Mouse (Mus musculus) hindbrain, postnatal 0 days (tissue): ENCODE results near the gene Ypel4. TPM values are rescaled to one million over a fixed set of nuclear protein-coding genes. Genes with fewer than 3 reads are reported as not detected.
A peak's percentile ranks its signal among the peaks of the same experiment; 100 is the strongest.

Experiments used
- ATAC-seq: fragments of 200-750 bp; cut with Nextera tagmentation; 2 replicates; pipeline ENCODE4 v1.8.0; 2017; ENCODE audit warnings: mild to moderate bottlenecking, moderate TSS enrichment, moderate library complexity
- DNase-seq: peaks from one replicate; pipeline ENCODE4 v3.0.0-alpha.2; 2015; ENCODE audit warnings: low spot score
- H3K27ac ChIP-seq: fragments of 300-500 bp; sonication (generic); 2 replicates; pipeline ENCODE4 v1.5.1; 2014; ENCODE audit warnings: mild to moderate bottlenecking
- H3K27me3 ChIP-seq: fragments of 300-500 bp; sonication (generic); 2 replicates; pipeline ENCODE4 v1.6.1; 2014; ENCODE audit warnings: low read length, mixed read lengths; ENCODE audit not compliant: insufficient read depth
- H3K36me3 ChIP-seq: fragments of 300-500 bp; sonication (generic); 2 replicates; pipeline ENCODE4 v1.6.1; 2014; ENCODE audit warnings: low read length, mixed read lengths; ENCODE audit not compliant: insufficient read depth
- H3K4me1 ChIP-seq: fragments of 300-500 bp; sonication (generic); 2 replicates; pipeline ENCODE4 v1.6.1; 2014; ENCODE audit warnings: antibody characterized with exemption, low read length, mixed read lengths; ENCODE audit not compliant: insufficient read depth
- H3K4me2 ChIP-seq: fragments of 300-500 bp; sonication (generic); 2 replicates; pipeline ENCODE4 v1.6.1; 2014; ENCODE audit warnings: low read depth, mild to moderate bottlenecking, low read length, moderate library complexity, mixed read lengths
- H3K4me3 ChIP-seq: fragments of 300-500 bp; sonication (generic); 2 replicates; pipeline ENCODE4 v1.5.1; 2014; ENCODE audit warnings: low read length
- H3K9ac ChIP-seq: fragments of 300-500 bp; sonication (generic); replicated peaks from 2 replicates; pipeline ENCODE4 v1.6.1; 2014; ENCODE audit warnings: mild to moderate bottlenecking, low read length, moderate library complexity, mixed read lengths
- H3K9me3 ChIP-seq: fragments of 300-500 bp; sonication (generic); 2 replicates; pipeline ENCODE4 v1.6.1; 2016; ENCODE audit warnings: low read length, mixed read lengths
- CTCF ChIP-seq: IDR thresholded peaks from 2 replicates; pipeline ENCODE4 v1.5.1; 2016; ENCODE audit warnings: antibody characterized with exemption, control low read depth, low read depth
- WGBS: fragments of 180-500 bp; shearing (Covaris S2); extraction: QIAGEN DNeasy Blood & Tissue Kit; methylation state at CpG from one replicate; pipeline ENCODE4 v1.1.7; 2014; 5-methylcytosine and 5-hydroxymethylcytosine counted together
- polyA plus RNA-seq: library from polyadenylated mRNA; unstranded; fragments of >200 nt; fragmentation: Nextera tagmentation; extraction: Ambion mirVana; gene quantifications from 2 replicates; pipeline ENCODE4 v1.2.1, GENCODE M21; 2015
- total RNA-seq: library from RNA; depleted of rRNA; stranded (reverse); fragments of >200 nt; gene quantifications from 2 replicates; pipeline ENCODE4 v1.2.3, GENCODE M21; 2014

Gene Ypel4
- total and polyA plus RNA-seq, 2 experiments from 2014 or later = 12.3 to 16.8 TPM

DNA sequence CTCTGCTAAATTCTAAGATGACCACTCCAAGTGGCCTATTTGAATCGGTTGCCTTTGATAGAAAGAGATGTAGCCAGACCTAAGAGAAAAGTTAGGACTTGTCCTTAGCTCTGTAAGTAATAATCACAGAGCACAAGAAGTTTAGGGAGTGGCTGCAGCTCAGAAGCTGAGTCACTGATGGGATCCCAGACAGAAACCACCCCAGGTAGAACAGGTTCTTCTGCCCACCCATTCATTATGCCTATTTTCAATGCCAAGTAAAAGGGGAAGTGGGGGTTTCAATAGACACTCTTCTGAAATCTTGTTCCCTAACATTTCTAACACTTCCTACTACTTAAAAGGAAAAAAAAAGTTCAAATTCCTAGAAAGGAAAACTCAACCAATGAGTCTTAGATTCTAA lies 28.6 kb upstream of the Ypel4 start:
- ATAC-seq (no peak), DNase-seq (no peak)
- Histone ChIP-seq H3K36me3 (peaks cover 15% of the 10 kb centered on the region), H3K4me1 (no peaks in the 10 kb centered on the region), H3K27ac (no peak overlapping the region), H3K27me3 (no peaks in the 10 kb centered on the region), H3K9ac (no peak overlapping the region), H3K4me2 (no peak overlapping the region), H3K4me3 (no peak overlapping the region), H3K9me3 (no peaks in the 10 kb centered on the region)
- TF ChIP-seq CTCF = no peak
- WGBS = 89% methylated on average over 1 of the region's 1 CpGs

- no peaks in the 10 kb centered on the region for H3K9me3 ChIP-seq
- no peak for TF ChIP-seq CTCF
- no peak overlapping the region for H3K9ac ChIP-seq
- H3K27me3 ChIP-seq = no peaks in the 10 kb centered on the region
- no peak overlapping the region for H3K4me2 ChIP-seq
- WGBS = 51% methylated on average over 1 of the region's 1 CpGs
- ATAC-seq (no peak), DNase-seq (no peak)
- no peak overlapping the region for H3K27ac ChIP-seq
- peaks cover 21% of the 10 kb centered on the region for H3K36me3 ChIP-seq
- H3K4me3 ChIP-seq = no peak overlapping the region
- H3K4me1 ChIP-seq = no peaks in the 10 kb centered on the region
Measured at GRCm38 (mm10) chr2:84707523-84707922, 26.3 kb upstream of the Ypel4 start.

GRCm38 (mm10) chr2:84711898-84712297 lies 22.0 kb upstream of the Ypel4 start:
- Histone ChIP-seq H3K27ac (no peak overlapping the region), H3K4me1 (0 out of 2 replicates have a peak, but pooled peaks cover 6% of the 10 kb centered on the region), H3K4me2 (no peak overlapping the region), H3K9ac (no peak overlapping the region), H3K27me3 (no peaks in the 10 kb centered on the region), H3K9me3 (no peaks in the 10 kb centered on the region), H3K36me3 (peaks cover 21% of the 10 kb centered on the region), H3K4me3 (no peak overlapping the region)
- ATAC-seq (no peak), DNase-seq (no peak)
- TF ChIP-seq CTCF = no peak
- 90% methylated on average over 2 of the region's 2 CpGs for WGBS

DNA sequence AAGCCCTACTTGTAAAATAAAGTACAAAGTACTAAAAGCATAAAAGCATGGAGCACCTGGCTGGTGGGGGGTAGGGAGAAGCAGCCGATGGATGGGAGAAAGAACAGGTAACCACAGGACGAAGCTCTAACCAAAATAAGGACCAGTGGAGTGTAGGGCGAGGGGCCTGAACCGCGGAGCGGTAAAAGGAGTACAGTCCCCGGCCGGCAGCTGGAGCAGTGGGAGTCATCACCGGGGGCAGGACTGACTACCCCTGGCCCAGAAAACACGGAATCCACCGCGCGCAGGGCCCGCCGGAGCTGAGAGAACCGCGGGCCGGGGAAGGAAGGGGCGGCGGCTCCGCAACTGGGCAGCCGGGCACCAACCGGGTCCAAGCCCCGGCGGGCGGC lies 19.4 kb upstream of the Ypel4 start:
- Histone ChIP-seq H3K9me3 (no peaks in the 10 kb centered on the region), H3K36me3 (peaks cover 10% of the 10 kb centered on the region; the same call in 1 of the 2 replicates), H3K27ac (peak overlapping the region; percentile 97), H3K27me3 (no peaks in the 10 kb centered on the region), H3K9ac (peak overlapping the region; percentile 95), H3K4me3 (peak overlapping the region; percentile 97), H3K4me1 (0 out of 2 replicates have a peak, but pooled peaks cover 6% of the 10 kb centered on the region), H3K4me2 (peak overlapping the region; percentile 94)
- ATAC-seq (no peak), DNase-seq (no peak)
- 1% methylated on average over 13 of the region's 26 CpGs for WGBS
- TF ChIP-seq CTCF = no peak

- DNase-seq (peak; percentile 99), ATAC-seq (peak; percentile 95)
- Histone ChIP-seq H3K4me2 (peak within 1 kb of the TSS; percentile 94), H3K9ac (peak within 1 kb of the TSS; percentile 95), H3K9me3 (no peaks in the 10 kb centered on the region), H3K4me1 (0 out of 2 replicates have a peak, but pooled peaks cover 6% of the 10 kb centered on the region), H3K4me3 (peak within 1 kb of the TSS; percentile 97), H3K36me3 (peaks cover 9% of the 10 kb centered on the region; the same call in 1 of the 2 replicates), H3K27me3 (no peaks in the 10 kb centered on the region), H3K27ac (peak within 1 kb of the TSS; percentile 97)
- WGBS = under 1% methylated on average over 92 of the region's 107 CpGs
- no peak for TF ChIP-seq CTCF
Measured at GRCm38 (mm10) chr2:84714811-84715561, 18.9 kb upstream of the Ypel4 start, which contains the start of gene Zdhhc5. Zdhhc5 (minus strand) TSS chr2:84715180.

DNA sequence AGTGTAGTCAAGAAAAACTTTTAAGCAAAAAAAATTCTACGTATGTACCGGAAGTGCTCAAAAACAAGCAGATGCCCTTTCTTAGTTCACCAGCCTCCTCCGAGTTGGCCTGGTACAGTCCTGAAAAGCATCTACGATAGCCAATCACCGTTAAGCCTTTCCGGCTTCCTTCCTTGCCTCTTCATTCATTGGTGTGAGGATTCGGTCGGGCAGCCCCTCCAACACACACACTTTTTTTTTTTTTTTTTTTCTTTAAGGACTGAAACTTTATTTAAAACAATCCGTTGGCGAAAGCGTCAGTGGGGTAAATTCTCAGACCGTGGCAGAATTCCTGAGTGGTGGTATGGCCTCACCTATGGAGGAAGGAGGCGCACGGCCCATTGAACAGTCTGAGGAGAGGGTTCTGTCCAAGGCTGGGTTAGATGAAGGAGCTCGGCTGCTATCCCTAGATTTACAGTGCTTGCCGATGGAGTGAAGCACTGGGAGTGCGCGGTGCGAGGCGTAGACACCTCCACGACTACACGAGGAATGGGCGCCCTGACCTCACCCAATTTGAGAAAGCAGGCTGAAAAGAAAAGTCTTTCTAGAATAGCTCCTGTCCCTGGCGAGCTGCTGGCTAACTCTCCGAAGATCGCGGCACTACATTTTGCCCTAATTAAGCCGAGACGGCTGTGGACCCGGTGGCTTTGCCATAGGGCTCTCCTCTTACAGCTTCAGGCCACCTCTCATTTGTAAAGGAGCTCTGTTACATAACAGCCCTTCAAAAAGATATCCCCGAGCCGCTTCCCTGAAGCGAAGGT lies 18.1 kb upstream of the Ypel4 start:
- peak overlapping the region; percentile 97 for H3K4me3 ChIP-seq
- no peaks in the 10 kb centered on the region for H3K9me3 ChIP-seq
- TF ChIP-seq CTCF = no peak
- H3K4me1 ChIP-seq = 0 out of 2 replicates have a peak, but pooled peaks cover 6% of the 10 kb centered on the region
- peak overlapping the region; percentile 94 for H3K4me2 ChIP-seq
- peak; percentile 96 for ATAC-seq
- H3K36me3 ChIP-seq = peaks cover 2% of the 10 kb centered on the region; the same call in 1 of the 2 replicates
- peak overlapping the region; percentile 95 for H3K9ac ChIP-seq
- H3K27me3 ChIP-seq = no peaks in the 10 kb centered on the region
- peak; percentile 96 for DNase-seq
- peak overlapping the region; percentile 97 for H3K27ac ChIP-seq
- WGBS = under 1% methylated on average over 33 of the region's 33 CpGs
